Mouse (Mus musculus) heart, adult 11 months (tissue): ENCODE data around the gene Ppp1r3f.

Source experiments
- DNase-seq: peaks from one replicate; pipeline ENCODE4 v3.0.0; 2022

Gene Ppp1r3f

DNA sequence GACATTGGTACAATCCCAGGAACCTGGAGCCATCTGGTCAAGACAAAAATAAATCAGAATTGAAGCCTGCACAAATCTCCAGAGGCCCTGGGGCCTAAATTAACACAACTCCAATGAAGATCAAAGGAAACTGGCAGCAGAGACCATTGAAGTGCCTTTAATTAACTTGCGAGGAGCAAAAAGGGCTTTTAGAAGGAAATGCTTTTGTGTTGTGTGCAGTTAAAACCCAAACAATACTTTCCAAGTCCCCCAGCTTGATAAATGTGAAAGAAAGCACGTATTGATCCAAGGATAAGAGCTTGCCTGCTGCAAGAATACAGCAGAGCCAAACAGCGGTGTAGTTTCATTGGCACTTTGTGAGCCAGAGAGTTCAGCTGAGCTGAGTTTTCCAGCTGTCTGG, 49.1 kb downstream of the Ppp1r3f start:
- no peak for DNase-seq
